Mouse (Mus musculus) liver, adult 2 months (tissue): ENCODE data around the gene Srpk1.

Source experiments
- CTCF ChIP-seq: fragments of 200-500 bp; IDR thresholded peaks from 2 replicates; pipeline ENCODE4 v1.5.1; 2011; ENCODE audit warnings: low read depth, low read length, control low read depth
- POLR2A ChIP-seq: fragments of 200-500 bp; IDR thresholded peaks from 2 replicates; pipeline ENCODE4 v1.6.1; 2011; ENCODE audit warnings: low read length, control low read depth; ENCODE audit not compliant: insufficient read depth; ENCODE audit errors: extremely low read depth

DNA sequence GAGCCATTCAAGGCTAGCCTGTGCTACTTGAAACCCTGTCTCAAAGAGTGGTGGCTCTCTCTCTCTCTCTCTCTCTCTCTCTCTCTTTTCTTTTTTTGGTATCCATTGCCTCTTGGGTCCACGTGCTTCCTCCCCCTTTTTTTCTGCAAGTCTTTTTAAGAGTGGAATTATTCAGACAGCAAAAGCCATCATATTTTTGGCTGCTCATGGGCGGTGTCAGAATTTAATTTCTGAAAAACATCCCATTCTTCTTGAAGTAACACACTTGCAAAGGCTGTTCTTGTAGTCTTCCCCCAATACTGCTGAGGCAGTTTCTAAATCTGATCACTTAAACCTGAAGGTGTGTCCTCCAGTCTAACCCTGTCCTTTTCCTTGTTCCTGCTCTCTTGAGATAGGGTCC, 4.4 kb upstream of the Srpk1 start:
- TF ChIP-seq CTCF (no peak), POLR2A (no peak)
